Mouse (Mus musculus) small intestine, adult 2 months (tissue): ENCODE data around the gene Prpf31.

Experiments
- CTCF ChIP-seq: fragments of 200-500 bp; IDR thresholded peaks from 2 replicates; pipeline ENCODE4 v1.5.1; 2012; ENCODE audit warnings: low read depth, mild to moderate bottlenecking, control low read depth, inconsistent platforms, low read length, moderate library complexity, mixed read lengths; ENCODE audit not compliant: insufficient replicate concordance, insufficient read length; ENCODE audit errors: extremely low read depth
- POLR2A ChIP-seq: fragments of 200-500 bp; IDR thresholded peaks from 2 replicates; pipeline ENCODE4 v1.6.1; 2012; ENCODE audit warnings: low read depth, mild to moderate bottlenecking, control low read depth, inconsistent platforms, low read length, moderate library complexity

DNA sequence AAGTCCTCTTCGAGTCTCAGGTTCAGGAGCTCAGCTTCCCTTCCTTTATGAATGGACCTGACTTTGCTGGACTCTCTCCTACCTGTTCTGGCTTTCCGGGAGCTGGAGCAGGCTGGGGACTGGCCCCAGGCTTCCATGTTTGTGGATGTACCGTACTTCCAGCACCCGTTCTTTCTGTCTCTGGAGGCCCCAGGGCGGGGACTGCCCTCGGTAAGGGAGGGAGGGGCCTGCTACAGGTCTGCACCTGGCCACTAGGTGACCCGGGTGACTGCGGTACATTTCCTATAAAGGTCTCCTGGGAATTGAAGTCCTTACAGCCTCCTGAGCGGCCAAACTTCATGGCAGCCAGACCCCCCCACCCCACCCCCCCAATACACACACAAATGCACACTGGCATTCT is 47.6 kb downstream of the Prpf31 start, which contains the start of gene Tmc4:
- TF ChIP-seq POLR2A (peak; percentile 77), CTCF (peak; percentile 52; the same call in 1 of the 2 replicates)
